Mouse (Mus musculus): ENCODE data around the gene Eif2b1.
"Not testable (repeated sequence)": the region's sequence is repeated elsewhere in the genome, so short reads cannot be mapped to it uniquely, and the experiment has no call there.

GRCm38 (mm10) chr5:124599726-124600125, 20.8 kb upstream of the Eif2b1 start:
- TF ChIP-seq CTCF (IDR thresholded peaks at IDR 0.05; ENCODE audit: low read depth, low read length); TAL1 (conservative IDR thresholded peaks at IDR 0.05; ENCODE audit: low read depth, low read length); GATA1 (IDR thresholded peaks at IDR 0.05; ENCODE audit: borderline replicate concordance, low read length); GATA2 (IDR thresholded peaks at IDR 0.05; ENCODE audit: borderline replicate concordance, low read depth, low read length); POLR2AphosphoS5 (IDR thresholded peaks at IDR 0.05; ENCODE audit: insufficient replicate concordance, low read depth, low read length): not testable (repeated sequence)

Measured in G1E (cell line).